Mouse (Mus musculus) forelimb bud, embryonic 11.5 days (tissue): ENCODE measurements at regions not wholly inside any gene's neighbourhood (a gene's known extent, or its start where the extent isn't known, plus 50 kb on each side); places are given as distances from the start of the nearest gene placed in this dataset.

Experiments used
- DNase-seq: peaks from one replicate; pipeline ENCODE4 v3.0.0-alpha.2; 2012; ENCODE audit warnings: low read depth, low spot score

GRCm38 (mm10) chr2:128395308-128396007 is 195.6 kb upstream of the Spdye4c start:
- DNase-seq: no peak

- DNase-seq: peak; percentile 89
Measured at GRCm38 (mm10) chr2:128396008-128396346, 195.0 kb upstream of the Spdye4c start.

- DNase-seq: no peak
Measured at GRCm38 (mm10) chr2:128401359-128401758, 189.7 kb upstream of the Spdye4c start.

- no peak for DNase-seq
Measured at GRCm38 (mm10) chr2:128403143-128403935, 187.7 kb upstream of the Spdye4c start.

GRCm38 (mm10) chr2:128404405-128404804 is 186.6 kb upstream of the Spdye4c start:
- DNase-seq: no peak

GRCm38 (mm10) chr2:128407076-128407475 is 183.9 kb upstream of the Spdye4c start:
- no peak for DNase-seq

GRCm38 (mm10) chr2:128408718-128409117 is 182.3 kb upstream of the Spdye4c start:
- DNase-seq: no peak

- peak; percentile 78 for DNase-seq
Measured at GRCm38 (mm10) chr2:128412352-128412751, 178.7 kb upstream of the Spdye4c start.

GRCm38 (mm10) chr2:128412974-128413373 is 178.0 kb upstream of the Spdye4c start:
- DNase-seq: peak; percentile 71

GRCm38 (mm10) chr2:128414588-128415240 is 176.3 kb upstream of the Spdye4c start:
- DNase-seq: no peak

- no peak for DNase-seq
Measured at GRCm38 (mm10) chr2:128416416-128416815, 174.6 kb upstream of the Spdye4c start.

GRCm38 (mm10) chr2:128418960-128419359 is 172.0 kb upstream of the Spdye4c start:
- no peak for DNase-seq

GRCm38 (mm10) chr2:128420406-128420805 is 170.6 kb upstream of the Spdye4c start:
- no peak for DNase-seq

- DNase-seq: no peak
Measured at GRCm38 (mm10) chr2:128422677-128423076, 168.3 kb upstream of the Spdye4c start.

- DNase-seq: no peak
Measured at GRCm38 (mm10) chr2:128424236-128424635, 166.8 kb upstream of the Spdye4c start.

- DNase-seq: no peak
Measured at GRCm38 (mm10) chr2:128427181-128427880, 163.7 kb upstream of the Spdye4c start.

GRCm38 (mm10) chr2:128428154-128428553 is 162.9 kb upstream of the Spdye4c start:
- no peak for DNase-seq

- no peak for DNase-seq
Measured at GRCm38 (mm10) chr2:128428651-128429633, 162.1 kb upstream of the Spdye4c start.

- no peak for DNase-seq
Measured at GRCm38 (mm10) chr2:128429786-128430185, 161.2 kb upstream of the Spdye4c start.

GRCm38 (mm10) chr2:128430776-128431291 is 160.2 kb upstream of the Spdye4c start:
- no peak for DNase-seq
